Comparison of ENCODE assay signal across 9 mouse cellular contexts in genomic region chr1:82432919-82433648, GRCm38 (mm10).
DNase-seq lines count a peak whose midpoint lies in the region; ATAC-seq and TF ChIP-seq lines count a peak whose summit lies in the region.
"Had no signal": no experiment of that assay in that cellular context is flagged by ENCODE, and none has a peak within 500 bp of the region (broad histone marks: within the 10 kb centered on the region; RNA-seq: fewer than 3 reads in every experiment).

No protein-coding gene starts in this region.

- ATAC-seq in embryonic facial prominence, embryonic 13.5 days (ENCODE audit: insufficient number of reproducible peaks, insufficient read depth, low FRiP score, low TSS enrichment, low read depth), result no peak
- ATAC-seq in lung, embryonic 14.5 days (ENCODE audit: insufficient read depth), result peak; percentile 70; the same call in 1 of the 2 replicates
- no peak for ATAC-seq in megakaryocyte, adult 5-6 weeks (ENCODE audit: poor library complexity, severe bottlenecking)

- no peaks in the 10 kb centered on the region for H3K27me3 ChIP-seq in embryonic facial prominence, embryonic 13.5 days
- H3K27me3 ChIP-seq in lung, embryonic 14.5 days (ENCODE audit: insufficient read depth, low read length), result no peaks in the 10 kb centered on the region

- no peaks in the 10 kb centered on the region for H3K9me3 ChIP-seq in embryonic facial prominence, embryonic 13.5 days
- no peaks in the 10 kb centered on the region for H3K9me3 ChIP-seq in lung, embryonic 14.5 days (ENCODE audit: low read depth, low read length)

- H3K4me1 ChIP-seq in embryonic facial prominence, embryonic 13.5 days, result peaks cover 24% of the 10 kb centered on the region
- H3K4me1 ChIP-seq in lung, embryonic 14.5 days (ENCODE audit: insufficient read depth), result peaks cover 5% of the 10 kb centered on the region; the same call in 1 of the 2 replicates

- no peak overlapping the region for H3K9ac ChIP-seq in embryonic facial prominence, embryonic 13.5 days
- H3K9ac ChIP-seq in lung, embryonic 14.5 days, result no peak overlapping the region

- H3K4me3 ChIP-seq in embryonic facial prominence, embryonic 13.5 days, result no peak overlapping the region
- no peak overlapping the region for H3K4me3 ChIP-seq in lung, embryonic 14.5 days (ENCODE audit: low read depth, low read length)
- H3K4me3 ChIP-seq: erythroblast, embryonic 14.5 days had no signal

- peak overlapping the region; percentile 44; the same call in 1 of the 2 replicates for H3K27ac ChIP-seq in embryonic facial prominence, embryonic 13.5 days
- no peak overlapping the region; the same call in 1 of the 2 replicates for H3K27ac ChIP-seq in lung, embryonic 14.5 days (ENCODE audit: low read depth)

- intact Hi-C loops in heart, postnatal 14 days (cut with DNase I), result loop anchor here (1.0 to 5.0 kb wide), 4 partner anchors 44 to 1117 kb away; partner anchors contain the start of gene Irs1

- TF ChIP-seq CTCF in lung, embryonic 14.5 days (IDR thresholded peaks at IDR 0.05; ENCODE audit: low read depth), result peak; percentile 94

- peak; percentile 11 for DNase-seq in CD4-positive helper T cell, adult 2 months (ENCODE audit: low read depth, low spot score)
- peak; percentile 31 to 32 for DNase-seq in adrenal gland, postnatal 4 days (ENCODE audit: low spot score in 2 of 2)
- peak; percentile 59 to 76 for DNase-seq in heart, postnatal 14 days
- DNase-seq in layer of hippocampus, adult 11-12 months (ENCODE audit: low spot score), result peak; percentile 83
- DNase-seq in lung, embryonic 14.5 days, result peak; percentile 91
- peak; percentile 87 for DNase-seq in retina, embryonic 14.5 days (ENCODE audit: low spot score)

- no peak overlapping the region for H3K4me2 ChIP-seq in embryonic facial prominence, embryonic 13.5 days
- H3K4me2 ChIP-seq in lung, embryonic 14.5 days, result no peak overlapping the region

- WGBS in embryonic facial prominence, embryonic 13.5 days, result 55% methylated on average over 15 of the region's 15 CpGs
- 58% methylated on average over 15 of the region's 15 CpGs for WGBS in lung, embryonic 14.5 days

- H3K36me3 ChIP-seq in embryonic facial prominence, embryonic 13.5 days, result no peaks in the 10 kb centered on the region
- no peaks in the 10 kb centered on the region for H3K36me3 ChIP-seq in lung, embryonic 14.5 days (ENCODE audit: insufficient read depth)

Comparison
In these comparisons a context has a peak if more than half of its experiments do, and no peak if none do; other contexts are left out.
1. DNase-seq: peak in every context shown above with its lines; median percentile 91 in lung, embryonic 14.5 days; 87 in retina, embryonic 14.5 days; 83 in layer of hippocampus, adult 11-12 months; 68 in heart, postnatal 14 days; 32 in adrenal gland, postnatal 4 days; 11 in CD4-positive helper T cell, adult 2 months.